Mouse (Mus musculus): ENCODE results near the gene Ube2g2.

DNA sequence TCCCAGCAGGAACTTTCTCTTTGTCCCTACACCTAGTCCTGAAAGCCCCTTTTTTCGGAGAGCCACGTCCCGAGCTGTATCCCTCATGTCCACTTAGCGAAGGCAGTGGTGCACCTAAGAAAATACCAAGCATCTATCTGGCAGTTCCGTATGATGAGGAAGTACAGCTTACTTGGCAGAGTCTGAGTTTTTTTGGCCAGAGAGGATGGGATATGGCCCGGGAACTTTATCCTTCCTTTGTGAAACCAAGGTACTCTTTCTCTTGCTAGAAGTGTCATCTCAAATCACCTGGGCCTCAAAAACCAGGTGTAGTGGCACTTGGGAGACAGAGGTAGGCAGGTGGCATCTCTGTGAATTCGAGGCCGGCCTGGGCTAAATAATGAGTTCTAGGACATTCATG is 529 bp upstream of the Ube2g2 start:
- TF ChIP-seq POLR2A (IDR thresholded peaks at IDR 0.05; ENCODE audit: borderline replicate concordance, control insufficient read depth, low read depth, low read length) (no peak), CTCF (IDR thresholded peaks at IDR 0.05; ENCODE audit: control insufficient read depth, insufficient read depth, low read length) (no peak)
